Mouse (Mus musculus): Measurements from ENCODE around the gene Atp6v1a.

DNA sequence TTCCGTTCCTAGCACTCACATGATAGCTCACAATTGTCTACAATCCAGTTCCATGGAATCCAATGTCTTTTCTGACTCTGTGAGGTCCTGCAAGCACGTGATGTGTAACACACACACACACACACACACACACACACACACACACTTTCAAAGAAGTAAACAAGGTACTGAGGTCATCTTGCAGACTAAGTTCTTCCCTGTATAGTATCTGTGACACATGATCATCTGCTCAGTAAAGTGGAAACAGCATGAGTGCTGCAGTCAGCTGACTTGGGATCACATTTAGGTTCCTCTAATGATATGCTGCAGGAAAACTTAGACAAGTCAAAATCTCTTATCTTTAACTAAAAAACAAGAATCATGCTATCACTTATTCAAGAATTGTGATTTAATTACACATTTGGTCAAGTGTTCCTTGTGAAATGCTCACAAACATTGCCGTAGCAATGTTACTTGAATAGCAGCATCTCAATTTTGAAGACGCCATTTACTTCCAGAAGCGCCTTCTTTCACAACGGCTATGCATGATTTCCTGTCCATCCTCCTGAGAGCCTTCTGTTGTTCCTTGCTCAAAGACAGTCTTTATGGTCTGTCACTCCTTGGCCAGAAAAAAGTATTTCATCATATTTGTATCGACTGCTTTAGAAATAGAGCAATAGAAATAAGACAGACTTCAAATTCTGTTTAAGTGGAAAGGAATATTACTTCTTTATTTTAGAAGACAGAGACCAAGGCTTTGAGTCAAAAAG lies 19.6 kb downstream of the Atp6v1a start:
- TF ChIP-seq CTCF (IDR thresholded peaks at IDR 0.05; ENCODE audit: borderline replicate concordance, insufficient read depth, low read depth, low read length) (no peak), POLR2A (IDR thresholded peaks at IDR 0.05; ENCODE audit: borderline replicate concordance, insufficient read depth, low read length) (no peak)

Data from cerebellum, adult 2 months (tissue).